Mouse (Mus musculus): Measurements from ENCODE around the gene Rxfp3. TPM values are rescaled to one million over a fixed set of nuclear protein-coding genes. Genes with fewer than 3 reads are reported as not detected.
"Not testable (repeated sequence)": the region's sequence is repeated elsewhere in the genome, so short reads cannot be mapped to it uniquely, and the experiment has no call there.

Gene Rxfp3
- polyA plus RNA-seq, 1 experiment = 0.03 TPM

- no peaks in the 10 kb centered on the region for H3K27me3 ChIP-seq (ENCODE audit: control insufficient read depth, insufficient read depth, low read length)
- no peaks in the 10 kb centered on the region for H3K36me3 ChIP-seq (ENCODE audit: control insufficient read depth, insufficient read depth, low read length)
- no peak for DNase-seq
- H3K4me1 ChIP-seq (replicated peaks; ENCODE audit: control insufficient read depth, insufficient read depth, low read length) = no peaks in the 10 kb centered on the region
- 85% methylated on average over 2 of the region's 2 CpGs for WGBS
- no peak overlapping the region for H3K4me3 ChIP-seq (ENCODE audit: control insufficient read depth, insufficient read depth, low read length)
- H3K27ac ChIP-seq (ENCODE audit: control insufficient read depth, insufficient read depth, low read length) = no peak overlapping the region
- no peak for TF ChIP-seq CTCF (IDR thresholded peaks at IDR 0.05; ENCODE audit: borderline replicate concordance, control insufficient read depth, extremely low read depth, insufficient read depth, low read length, poor library complexity)
- no peak for TF ChIP-seq POLR2A (IDR thresholded peaks at IDR 0.05; ENCODE audit: control insufficient read depth, extremely low read depth, insufficient read depth, low read length, poor library complexity)
Observed at GRCm38 (mm10) chr15:10990411-10990810, 47.4 kb downstream of the Rxfp3 start.

GRCm38 (mm10) chr15:10986477-10986876 lies 51.3 kb downstream of the Rxfp3 start:
- not testable (repeated sequence) for H3K4me1 ChIP-seq (replicated peaks; ENCODE audit: control insufficient read depth, insufficient read depth, low read length); H3K4me3 ChIP-seq (ENCODE audit: control insufficient read depth, insufficient read depth, low read length); DNase-seq; H3K36me3 ChIP-seq (ENCODE audit: control insufficient read depth, insufficient read depth, low read length); H3K27ac ChIP-seq (ENCODE audit: control insufficient read depth, insufficient read depth, low read length); H3K27me3 ChIP-seq (ENCODE audit: control insufficient read depth, insufficient read depth, low read length)
- 93% methylated on average over 2 of the region's 2 CpGs for WGBS

GRCm38 (mm10) chr15:10985756-10986155 lies 52.0 kb downstream of the Rxfp3 start:
- no peaks in the 10 kb centered on the region for H3K27me3 ChIP-seq (ENCODE audit: control insufficient read depth, insufficient read depth, low read length)
- no peaks in the 10 kb centered on the region for H3K36me3 ChIP-seq (ENCODE audit: control insufficient read depth, insufficient read depth, low read length)
- WGBS = 96% methylated on average over 6 of the region's 6 CpGs
- no peak overlapping the region for H3K27ac ChIP-seq (ENCODE audit: control insufficient read depth, insufficient read depth, low read length)
- no peak overlapping the region for H3K4me3 ChIP-seq (ENCODE audit: control insufficient read depth, insufficient read depth, low read length)
- H3K4me1 ChIP-seq (replicated peaks; ENCODE audit: control insufficient read depth, insufficient read depth, low read length) = no peaks in the 10 kb centered on the region; the same call in 1 of the 2 replicates
- TF ChIP-seq POLR2A (IDR thresholded peaks at IDR 0.05; ENCODE audit: control insufficient read depth, extremely low read depth, insufficient read depth, low read length, poor library complexity) (no peak), CTCF (IDR thresholded peaks at IDR 0.05; ENCODE audit: borderline replicate concordance, control insufficient read depth, extremely low read depth, insufficient read depth, low read length, poor library complexity) (no peak)
- DNase-seq = no peak

Other genes starting within 250 kb of the Rxfp3 start
- gene C1qtnf3, start 85.7 kb downstream of the Rxfp3 start, polyA plus RNA-seq (2012; rRNA removed) = 0.06 and 0.08 TPM in 2 replicates
- gene Amacr, start 56.2 kb downstream of the Rxfp3 start, polyA plus RNA-seq (2012; rRNA removed) = 3.1 and 5.6 TPM in 2 replicates
- 0.05 TPM in 1 of 2 replicates, not detected in the other for gene Slc45a2, start 37.3 kb downstream of the Rxfp3 start, polyA plus RNA-seq (2012; rRNA removed)
- gene Adamts12, start 26.8 kb upstream of the Rxfp3 start, polyA plus RNA-seq (2012; rRNA removed) = 0.29 and 0.35 TPM in 2 replicates